Mouse (Mus musculus) left cerebral cortex, adult 18-20 months (tissue): ENCODE data around the gene Ccnd1. TPM values are rescaled to one million over a fixed set of nuclear protein-coding genes. Genes with fewer than 3 reads are reported as not detected.

Experiments
- total RNA-seq, 2 experiments: library from RNA; stranded (reverse); gene quantifications; 2 replicates each; pipeline ENCODE4 v1.2.3; 2021

Ccnd1 gene
- total RNA-seq, 2 experiments from 2014 or later = 42.9 to 57.5 TPM

Other genes starting within 250 kb of the Ccnd1 start
- 1 to 10 TPM; 2.5 to 4.1 TPM for gene Ano1, start 188.0 kb downstream of the Ccnd1 start, total RNA-seq
- gene Fgf3, start 101.8 kb downstream of the Ccnd1 start, total RNA-seq = 1 to 10 TPM in 1 of 2 experiments, under 1 TPM in 1; 0.61 to 1.1 TPM
- not detected for gene Fgf4, start 92.6 kb downstream of the Ccnd1 start, total RNA-seq
- not detected for gene Fgf15, start 43.4 kb downstream of the Ccnd1 start, total RNA-seq
- gene LTO1, start 24.8 kb downstream of the Ccnd1 start, total RNA-seq = 10 to 100 TPM; 27.0 to 27.2 TPM